10 mouse cellular contexts compared by ENCODE assay signal in the genomic region with DNA sequence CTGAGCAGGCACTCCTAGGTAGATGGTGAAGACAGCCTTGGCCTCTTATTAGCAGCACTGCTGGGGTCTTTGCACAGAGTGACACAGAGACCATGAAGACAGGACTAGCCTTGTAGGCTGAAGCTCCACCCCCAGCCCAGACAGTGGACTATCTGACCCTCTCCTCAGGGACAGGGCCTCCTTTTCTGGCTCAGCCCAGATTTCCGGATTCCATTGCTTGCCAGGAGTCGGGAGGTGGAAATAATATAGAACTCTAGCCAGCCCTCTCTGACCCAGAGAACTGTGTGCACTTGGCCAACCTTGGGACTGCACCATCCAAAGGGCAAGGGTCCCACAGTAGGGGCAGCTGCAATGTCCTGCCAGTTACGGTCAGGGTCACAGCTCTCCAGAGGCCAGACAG. TPM values are rescaled to one million over a fixed set of nuclear protein-coding genes. Genes with fewer than 3 reads are reported as not detected.
DNase-seq lines count a peak whose midpoint lies in the region; ATAC-seq lines count a peak whose summit lies in the region.
"Had no signal": no experiment of that assay in that cellular context is flagged by ENCODE, and none has a peak within 500 bp of the region (broad histone marks: within the 10 kb centered on the region; RNA-seq: fewer than 3 reads in every experiment).

No protein-coding gene starts in this region.

- no peaks in the 10 kb centered on the region for H3K27me3 ChIP-seq in heart, embryonic 12.5 days (replicated peaks)
- no peaks in the 10 kb centered on the region for H3K27me3 ChIP-seq in stomach, embryonic 16.5 days (ENCODE audit: control insufficient read depth, insufficient read depth, low read length)
- H3K27me3 ChIP-seq: midbrain, embryonic 12.5 days; Patski had no signal

- H3K4me1 ChIP-seq in heart, embryonic 12.5 days (replicated peaks) = peaks cover 31% of the 10 kb centered on the region
- H3K4me1 ChIP-seq in stomach, embryonic 16.5 days (ENCODE audit: control insufficient read depth, insufficient read depth, low read length) = peaks cover 17% of the 10 kb centered on the region; the same call in 1 of the 2 replicates
- H3K4me1 ChIP-seq: midbrain, embryonic 12.5 days had no signal

- WGBS in heart, embryonic 12.5 days = 37% methylated on average over 3 of the region's 3 CpGs
- WGBS in stomach, embryonic 16.5 days = 55% methylated on average over 3 of the region's 3 CpGs

- no peak overlapping the region for H3K4me2 ChIP-seq in heart, embryonic 12.5 days
- H3K4me2 ChIP-seq in stomach, embryonic 16.5 days (ENCODE audit: low read depth, low read length) = no peak overlapping the region
- H3K4me2 ChIP-seq: midbrain, embryonic 12.5 days had no signal

- no peaks in the 10 kb centered on the region for H3K9me3 ChIP-seq in heart, embryonic 12.5 days (replicated peaks)
- no peaks in the 10 kb centered on the region; the same call in 1 of the 2 replicates for H3K9me3 ChIP-seq in stomach, embryonic 16.5 days (replicated peaks; ENCODE audit: control insufficient read depth, low read length)
- H3K9me3 ChIP-seq: midbrain, embryonic 12.5 days had no signal

- DNase-seq in ovary, adult 18-20 months (ENCODE audit: low spot score) = peak; percentile 80
- DNase-seq in ovary, postnatal 14 days (ENCODE audit: low spot score) = no peak
- DNase-seq in kidney, postnatal 36 days = peak; percentile 84 to 90
- no peak for DNase-seq in right cerebral cortex, postnatal 10 days (ENCODE audit: low spot score in 2 of 2)
- DNase-seq in thymus, postnatal 25 days = no peak
- no peak for DNase-seq in urinary bladder, postnatal 14 days (ENCODE audit: low spot score)

- no peaks in the 10 kb centered on the region for H3K36me3 ChIP-seq in heart, embryonic 12.5 days
- H3K36me3 ChIP-seq in stomach, embryonic 16.5 days (ENCODE audit: control insufficient read depth, insufficient read depth, low read length) = no peaks in the 10 kb centered on the region
- H3K36me3 ChIP-seq: midbrain, embryonic 12.5 days had no signal

- peak overlapping the region; percentile 56 for H3K27ac ChIP-seq in heart, embryonic 12.5 days (ENCODE audit: poor library complexity, severe bottlenecking)
- peak overlapping the region; percentile 24 for H3K27ac ChIP-seq in stomach, embryonic 16.5 days (ENCODE audit: low read length)
- H3K27ac ChIP-seq: midbrain, embryonic 12.5 days had no signal

- H3K9ac ChIP-seq in heart, embryonic 12.5 days = no peak overlapping the region
- H3K9ac ChIP-seq in stomach, embryonic 16.5 days (ENCODE audit: low read length) = no peak overlapping the region
- H3K9ac ChIP-seq: midbrain, embryonic 12.5 days had no signal

- H3K4me3 ChIP-seq in heart, embryonic 12.5 days = no peak overlapping the region
- no peak overlapping the region for H3K4me3 ChIP-seq in stomach, embryonic 16.5 days (replicated peaks; ENCODE audit: low read length)
- H3K4me3 ChIP-seq: midbrain, embryonic 12.5 days had no signal

- ATAC-seq in heart, embryonic 12.5 days (ENCODE audit: insufficient number of reproducible peaks, low FRiP score) = peak; percentile 80
- peak; percentile 69 for ATAC-seq in stomach, embryonic 16.5 days (ENCODE audit: insufficient read depth, low FRiP score)
- ATAC-seq: Patski had no signal

RNA-seq across cellular contexts. Expression of a gene that starts 10.4 kb away (rescaled TPM):
- polyA plus RNA-seq in heart, embryonic 12.5 days (2016; fragmentation: Nextera tagmentation; extraction: Ambion mirVana) = 701 and 712 TPM in 2 replicates
- polyA plus RNA-seq in stomach, embryonic 16.5 days (2015; fragmentation: Nextera tagmentation; extraction: Ambion mirVana) = 638 and 686 TPM in 2 replicates

RNA-seq across cellular contexts. Expression of a gene that starts 27.0 kb away (rescaled TPM):
- polyA plus RNA-seq in heart, embryonic 12.5 days (2016; fragmentation: Nextera tagmentation; extraction: Ambion mirVana) = 57.1 and 61.7 TPM in 2 replicates
- polyA plus RNA-seq in stomach, embryonic 16.5 days (2015; fragmentation: Nextera tagmentation; extraction: Ambion mirVana) = 75.8 and 84.7 TPM in 2 replicates

RNA-seq across cellular contexts. Expression of a gene that starts 37.2 kb away (rescaled TPM):
- polyA plus RNA-seq in heart, embryonic 12.5 days (2016; fragmentation: Nextera tagmentation; extraction: Ambion mirVana) = 7.0 and 7.7 TPM in 2 replicates
- polyA plus RNA-seq in stomach, embryonic 16.5 days (2015; fragmentation: Nextera tagmentation; extraction: Ambion mirVana) = 4.1 and 6.0 TPM in 2 replicates

RNA-seq across cellular contexts. Expression of a gene that starts 52.4 kb away (rescaled TPM):
- 3.8 and 4.3 TPM in 2 replicates for polyA plus RNA-seq in heart, embryonic 12.5 days (2016; fragmentation: Nextera tagmentation; extraction: Ambion mirVana)
- 18.3 and 18.5 TPM in 2 replicates for polyA plus RNA-seq in stomach, embryonic 16.5 days (2015; fragmentation: Nextera tagmentation; extraction: Ambion mirVana)

Comparison
In these comparisons a context has a peak if more than half of its experiments do, and no peak if none do; other contexts are left out.
1. DNase-seq: peak in ovary, adult 18-20 months (single experiment) and kidney, postnatal 36 days (2 of 2); none in ovary, postnatal 14 days (single experiment), right cerebral cortex, postnatal 10 days (0 of 2), thymus, postnatal 25 days (single experiment) and urinary bladder, postnatal 14 days (single experiment).